Mouse (Mus musculus): ENCODE measurements around the gene Tpr.

Tpr gene

DNA sequence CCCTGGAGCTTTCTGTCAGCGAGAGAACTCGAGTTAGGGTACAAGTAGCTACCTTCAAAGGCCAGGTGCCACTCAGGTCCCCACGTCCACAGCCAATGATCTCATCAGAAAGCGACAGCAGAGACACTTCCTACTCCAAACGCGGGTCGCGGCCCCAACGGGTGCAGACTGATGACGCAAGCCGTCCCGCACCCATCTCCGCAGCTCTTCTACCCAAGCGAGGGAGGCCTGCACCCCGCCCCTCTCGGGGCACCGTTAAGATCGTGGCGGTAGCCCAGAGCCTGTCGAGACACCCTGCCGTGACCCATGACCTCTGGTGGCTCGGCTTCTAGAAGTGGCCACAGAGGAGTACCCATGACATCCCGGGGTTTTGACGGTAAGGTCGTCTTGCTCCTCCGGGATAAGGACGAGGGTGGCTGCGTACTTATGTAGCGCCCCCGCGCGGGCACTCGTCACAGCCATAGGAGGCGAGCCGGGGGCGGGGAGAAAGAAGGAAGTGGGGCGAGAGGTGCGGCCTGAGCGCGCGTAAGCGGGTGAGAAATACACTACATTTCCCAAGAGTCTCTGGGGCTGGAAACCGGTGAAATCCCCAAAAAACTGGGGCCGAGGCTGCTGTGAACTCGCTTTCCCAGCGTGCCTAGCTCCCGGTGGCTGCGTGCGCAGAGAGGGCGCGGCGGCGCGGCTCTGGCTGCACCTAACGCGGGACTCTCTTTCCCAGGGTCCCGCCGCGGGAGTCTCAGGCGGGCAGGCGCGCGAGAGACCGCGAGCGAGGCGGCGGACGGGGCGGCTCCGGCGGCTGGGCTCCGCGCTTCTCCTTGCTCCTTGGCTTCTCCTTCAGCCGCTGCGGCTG is at the start of gene Tpr, which contains the start of gene Odr4:
TSS of gene Tpr (plus strand) at position 201 of the 850 bp plus-strand sequence.
TSS of gene Odr4 (minus strand) at position 443 of the 850 bp plus-strand sequence.
- DNase-seq = peak; percentile 98

DNA sequence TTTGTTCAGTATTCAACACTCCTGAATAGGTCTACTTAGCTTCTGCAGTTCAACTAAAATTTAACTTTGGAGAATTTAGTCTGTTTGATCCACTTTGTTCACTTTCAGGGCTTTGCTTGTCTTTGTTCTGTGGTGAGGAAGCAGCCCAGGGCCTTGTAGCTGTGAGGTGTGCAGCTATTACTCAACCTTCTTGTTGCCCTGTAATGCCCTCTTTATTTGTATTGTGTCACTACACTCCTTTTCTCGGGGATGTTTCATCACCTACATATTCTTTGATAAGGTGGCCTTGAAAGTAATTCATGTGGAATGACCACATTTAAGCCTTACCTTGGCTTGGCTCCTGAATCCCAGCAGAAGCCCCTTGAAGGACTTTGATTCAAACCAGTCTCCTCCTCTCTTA is 31.8 kb upstream of the Tpr start:
- DNase-seq = no peak

DNA sequence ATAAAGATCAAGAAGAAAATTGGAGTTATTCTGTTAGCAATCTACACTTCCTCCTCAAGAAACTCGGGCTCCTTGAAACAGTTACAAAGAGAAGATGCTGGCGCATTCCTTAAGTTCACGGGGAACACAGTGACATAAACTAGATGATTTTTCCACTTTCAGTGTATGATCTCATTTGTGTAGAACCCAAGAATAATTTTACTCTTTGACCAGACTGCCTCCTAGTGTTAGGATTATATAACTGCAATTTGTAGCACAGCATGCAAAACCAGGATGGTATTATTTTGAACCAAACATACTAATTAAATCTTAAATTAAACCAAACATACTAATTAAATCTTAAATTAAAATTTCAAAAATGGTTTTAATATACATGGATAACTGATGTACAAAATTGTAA is 19.7 kb upstream of the Tpr start:
- no peak for DNase-seq

DNA sequence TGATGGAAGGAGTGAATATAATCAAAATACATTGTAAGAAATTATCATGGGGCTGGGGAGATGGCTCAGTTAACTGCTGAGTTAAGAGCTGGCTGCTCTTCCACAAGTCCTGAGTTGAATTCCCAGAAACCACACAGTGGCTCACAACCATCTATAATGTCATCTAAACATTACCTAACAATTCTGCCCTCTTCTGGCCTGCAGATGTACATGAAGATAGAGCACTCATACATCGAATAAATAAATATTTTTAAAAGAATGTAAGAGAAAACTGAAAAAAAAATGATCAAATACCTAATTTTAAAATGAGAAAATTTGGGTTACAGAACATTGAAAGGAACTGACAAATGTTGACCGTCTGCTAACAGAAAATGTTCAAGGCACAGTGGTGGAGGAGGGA is 18.4 kb upstream of the Tpr start:
- no peak for DNase-seq

DNA sequence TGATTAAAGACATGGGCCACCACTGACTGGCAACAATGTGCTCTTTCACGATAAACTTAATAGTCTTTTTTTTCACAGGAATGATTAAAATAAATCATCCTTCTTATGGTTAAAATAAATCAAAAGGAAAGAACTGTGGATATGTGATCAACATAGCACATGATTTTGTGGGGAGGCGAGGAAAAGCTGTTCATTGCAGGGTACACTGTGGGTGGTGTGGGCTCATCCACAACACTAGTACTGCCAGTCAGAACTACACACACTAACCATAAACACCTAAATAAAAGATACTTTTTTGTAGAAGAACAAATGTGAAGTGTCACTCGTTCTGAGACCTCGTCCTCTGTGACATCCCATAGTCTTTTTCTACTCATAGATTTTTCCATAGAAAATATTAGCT is 8.5 kb upstream of the Tpr start:
- DNase-seq = no peak

DNA sequence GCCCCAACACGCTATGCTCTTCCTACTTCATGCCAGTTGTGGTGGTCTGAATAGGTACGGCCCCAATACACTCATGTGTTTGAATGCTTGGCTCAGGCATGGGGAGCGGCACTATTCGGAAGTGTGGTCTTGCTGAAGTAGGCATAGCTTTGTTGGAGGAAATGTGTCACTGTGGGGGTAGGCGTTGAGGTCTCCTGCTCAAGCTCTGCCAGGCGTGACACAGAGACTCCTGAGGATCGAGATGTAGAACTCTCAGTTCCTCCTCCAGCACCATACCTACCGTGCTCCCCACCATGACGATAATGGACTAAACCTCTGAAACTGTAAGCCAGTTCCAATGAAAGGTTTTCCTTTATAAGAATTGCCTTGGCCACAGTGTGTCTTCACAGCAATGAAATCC is 5.1 kb upstream of the Tpr start:
- DNase-seq = no peak

DNA sequence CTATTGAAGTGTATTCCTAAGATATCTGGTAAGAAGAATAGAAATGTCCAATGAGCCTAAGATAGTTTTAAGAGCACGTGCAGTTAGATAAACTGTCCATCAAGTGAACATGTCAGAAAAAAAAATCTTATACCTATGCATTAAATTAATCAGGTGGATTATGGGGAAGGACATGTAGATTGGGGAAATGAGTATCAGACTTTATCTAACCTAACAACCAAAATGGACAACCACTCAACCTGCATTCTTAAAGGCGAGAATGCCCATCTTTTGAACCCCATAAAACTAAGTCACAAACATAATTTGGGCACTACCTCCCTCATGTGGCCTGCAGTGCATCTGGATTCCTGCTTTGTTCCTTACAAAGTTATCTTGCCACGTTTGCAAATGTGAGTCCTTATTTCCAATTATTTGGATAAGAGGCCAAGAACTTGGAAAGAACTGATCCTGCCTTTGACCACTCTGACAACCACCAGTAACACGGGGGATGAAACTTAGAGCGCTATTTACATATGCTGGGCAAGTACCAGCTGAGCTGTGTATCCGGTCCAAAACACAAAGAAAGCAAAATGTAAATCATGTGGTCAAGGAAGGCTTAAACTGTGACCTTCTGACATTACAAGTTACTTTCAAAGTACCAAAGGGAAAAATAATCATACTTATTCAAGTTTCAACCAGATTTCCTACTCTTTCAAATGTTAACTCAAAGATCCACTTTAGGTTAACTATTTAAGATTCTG is 3.1 kb upstream of the Tpr start:
- DNase-seq = no peak

DNA sequence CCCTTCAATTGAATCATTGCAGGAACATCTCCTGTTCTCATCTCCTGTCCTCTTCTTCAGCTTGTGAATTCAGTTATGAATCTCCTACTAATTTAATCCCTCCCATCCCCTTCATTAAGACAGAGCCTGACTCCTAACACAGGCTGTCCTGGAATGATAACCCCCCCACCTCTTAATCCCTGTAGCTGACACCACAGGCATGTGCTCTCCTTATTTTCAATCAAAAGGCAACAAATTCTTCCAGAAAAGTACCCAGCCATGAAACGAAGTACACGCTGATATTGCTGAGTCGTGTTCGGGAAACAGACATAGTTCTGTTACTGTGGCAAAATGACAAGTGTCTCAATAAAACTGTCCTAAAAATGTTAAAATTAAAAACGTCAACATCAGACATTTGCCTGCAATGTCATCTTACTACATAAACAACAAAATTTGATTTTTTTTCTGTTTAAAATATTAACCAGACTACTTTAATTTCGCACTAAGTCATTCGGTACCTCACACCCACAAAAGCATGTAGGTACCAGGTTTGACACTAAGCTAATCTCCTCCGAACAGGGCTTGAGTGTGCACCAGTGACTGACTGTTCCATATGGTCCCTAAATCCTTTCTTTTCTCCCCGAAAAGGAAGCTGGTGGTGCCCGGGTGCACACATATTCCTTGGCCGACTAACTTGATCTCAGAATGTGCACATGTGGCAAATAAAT is 554 bp upstream of the Tpr start:
- DNase-seq = no peak

DNA sequence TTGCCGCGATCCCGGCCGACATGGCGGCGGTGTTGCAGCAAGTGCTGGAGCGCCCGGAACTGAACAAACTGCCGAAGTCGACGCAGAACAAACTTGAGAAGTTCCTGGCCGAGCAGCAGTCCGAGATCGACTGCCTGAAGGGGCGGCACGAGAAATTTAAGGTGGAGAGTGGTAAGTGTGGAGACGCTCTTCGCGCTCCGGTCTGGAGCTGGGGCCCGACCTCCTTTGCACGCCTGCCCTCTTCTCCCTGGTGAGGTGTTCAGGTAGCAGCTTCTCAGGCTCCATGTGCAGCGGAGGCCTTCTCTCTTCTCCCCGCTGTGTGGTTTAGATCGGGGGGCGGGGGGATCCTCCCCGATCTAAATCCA is 832 bp downstream of the Tpr start:
- DNase-seq = no peak

DNA sequence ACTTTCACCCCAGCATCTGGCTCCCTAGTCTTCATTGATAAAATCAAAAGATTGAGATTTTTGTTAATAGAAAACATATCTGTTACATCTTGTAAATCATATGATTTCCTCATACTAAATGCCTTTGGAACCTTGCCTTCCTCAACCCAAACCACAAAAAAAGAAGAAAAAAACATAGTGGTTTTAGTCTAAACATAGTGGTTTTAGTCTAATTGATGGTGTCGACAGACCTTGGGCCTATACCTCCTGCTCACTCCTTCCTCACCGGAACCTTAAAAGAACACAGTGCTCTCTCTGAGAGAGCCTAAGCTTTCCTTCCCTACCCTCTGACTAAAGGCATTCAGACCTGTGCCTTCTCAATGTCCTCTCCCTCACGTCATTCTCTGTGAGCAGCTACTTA is 3.4 kb downstream of the Tpr start:
- DNase-seq = no peak

DNA sequence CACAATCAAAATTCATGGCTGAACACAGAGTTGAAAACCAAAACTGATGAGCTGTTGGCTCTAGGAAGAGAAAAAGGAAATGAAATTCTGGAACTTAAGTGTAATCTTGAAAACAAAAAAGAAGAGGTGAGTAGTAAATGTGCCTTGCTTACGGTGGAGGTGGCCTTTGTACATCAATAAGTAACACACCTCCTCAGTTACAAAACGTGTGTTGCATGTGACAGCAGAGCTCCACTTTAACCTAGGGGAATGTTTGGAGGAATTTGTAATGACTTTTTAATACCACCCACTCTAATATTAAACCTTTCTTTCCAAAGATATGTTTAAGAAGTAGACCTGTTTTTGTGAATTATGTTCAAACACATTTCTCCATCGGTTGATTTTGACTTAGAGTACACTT is 11.3 kb downstream of the Tpr start:
- DNase-seq = no peak

DNA sequence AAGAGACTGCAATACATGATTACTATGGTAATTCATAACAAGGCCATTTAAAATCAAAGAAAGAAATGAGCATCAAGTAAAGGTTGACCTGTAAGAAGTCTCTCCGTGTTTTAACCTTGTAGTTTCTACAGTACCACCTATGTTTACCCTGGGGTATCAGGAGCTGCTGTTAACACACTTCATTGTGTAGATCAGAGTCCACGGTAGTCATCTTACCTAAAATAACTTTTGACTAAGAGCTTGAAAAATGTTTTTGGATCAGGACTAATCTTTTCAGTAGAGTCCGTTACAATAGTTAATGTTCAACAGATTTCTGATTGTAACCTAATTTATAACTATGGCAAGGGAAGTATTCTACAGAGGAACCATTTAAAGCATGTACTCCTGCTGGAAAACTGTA is 11.9 kb downstream of the Tpr start:
- DNase-seq = no peak

DNA sequence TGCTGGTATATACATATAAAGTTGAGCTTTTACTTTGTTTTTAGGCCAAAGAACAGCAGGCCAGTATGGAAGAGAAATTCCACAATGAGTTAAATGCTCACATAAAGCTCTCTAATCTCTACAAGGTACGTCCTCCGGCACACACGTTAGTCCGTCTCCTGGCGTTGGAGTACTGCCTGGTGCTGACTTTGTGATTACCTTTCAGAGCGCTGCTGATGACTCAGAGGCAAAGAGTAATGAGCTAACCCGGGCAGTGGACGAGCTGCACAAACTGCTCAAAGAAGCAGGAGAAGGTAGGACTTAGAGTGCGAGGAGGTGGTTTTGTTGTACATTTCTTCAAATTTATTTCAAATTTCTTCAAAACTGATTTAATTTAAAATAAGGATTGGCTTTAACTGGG is 14.6 kb downstream of the Tpr start:
- no peak for DNase-seq

DNA sequence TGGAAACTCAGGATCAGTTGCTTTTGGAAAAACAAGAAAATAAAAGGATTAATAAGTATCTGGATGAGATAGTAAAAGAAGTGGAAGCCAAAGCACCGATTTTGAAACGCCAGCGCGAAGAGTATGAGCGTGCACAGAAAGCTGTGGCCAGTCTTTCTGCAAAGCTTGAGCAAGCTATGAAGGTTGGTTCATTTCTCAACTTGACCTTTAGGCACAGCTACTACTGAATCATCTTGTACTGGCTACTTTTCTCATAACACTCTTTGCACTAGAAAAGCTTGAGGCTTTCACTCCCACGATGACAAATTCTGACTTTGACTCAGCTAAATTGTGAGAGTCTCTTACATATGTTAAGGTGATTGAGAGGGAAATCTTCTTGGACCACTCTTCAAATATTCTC is 17.4 kb downstream of the Tpr start:
- no peak for DNase-seq

DNA sequence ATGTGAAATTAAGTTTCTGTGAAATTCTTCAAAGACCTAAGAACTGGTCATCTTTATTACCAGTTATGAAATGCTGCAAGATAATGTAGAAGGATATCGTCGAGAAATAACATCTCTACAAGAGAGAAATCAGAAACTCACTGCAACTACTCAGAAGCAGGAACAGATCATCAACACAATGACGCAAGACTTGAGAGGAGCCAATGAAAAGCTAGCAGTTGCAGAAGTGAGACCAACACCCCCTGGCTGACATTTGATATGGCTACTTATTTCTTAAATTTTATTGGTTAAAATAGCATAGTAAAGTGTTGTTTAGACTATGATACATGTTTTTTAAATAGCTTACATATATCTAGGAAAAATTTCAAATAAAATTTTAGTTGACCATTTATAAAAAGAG is 23.4 kb downstream of the Tpr start:
- no peak for DNase-seq

DNA sequence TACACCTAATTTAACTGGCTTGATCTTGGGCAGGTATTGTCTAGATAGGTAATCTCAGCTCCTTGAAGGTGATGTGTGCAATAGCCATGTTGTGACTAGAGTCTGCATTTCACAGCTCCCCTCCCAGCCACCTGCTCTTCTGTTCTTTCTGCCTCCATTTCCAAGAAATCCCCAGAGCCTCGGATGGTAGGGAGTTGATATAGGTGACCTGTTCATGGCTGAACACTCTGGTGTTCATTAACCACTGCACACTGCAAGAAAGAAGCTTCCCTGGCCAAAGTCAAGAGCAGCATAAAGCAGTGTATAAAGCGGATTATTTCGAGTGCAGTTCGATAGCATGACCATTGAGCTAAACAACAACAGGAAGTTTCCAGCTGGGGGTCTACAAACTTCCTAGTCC is 25.8 kb downstream of the Tpr start:
- DNase-seq = no peak

DNA sequence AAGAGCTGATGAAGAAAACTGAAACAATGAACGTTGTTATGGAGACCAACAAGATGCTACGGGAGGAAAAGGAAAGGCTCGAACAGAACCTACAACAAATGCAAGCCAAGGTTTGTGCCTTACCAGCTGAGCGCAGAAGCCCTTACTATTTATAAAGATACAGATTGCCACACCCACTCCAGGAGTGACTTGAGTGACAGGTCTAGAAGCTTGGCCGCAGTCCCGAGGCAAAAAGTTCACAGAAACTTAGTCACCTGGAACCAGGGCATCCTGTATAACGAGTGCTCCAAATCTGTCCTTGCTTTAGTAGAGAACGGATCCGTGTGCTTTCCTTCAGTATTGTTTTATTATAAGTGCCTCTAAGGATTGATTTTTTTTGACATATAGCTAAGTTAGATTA is 33.0 kb downstream of the Tpr start:
- no peak for DNase-seq

DNA sequence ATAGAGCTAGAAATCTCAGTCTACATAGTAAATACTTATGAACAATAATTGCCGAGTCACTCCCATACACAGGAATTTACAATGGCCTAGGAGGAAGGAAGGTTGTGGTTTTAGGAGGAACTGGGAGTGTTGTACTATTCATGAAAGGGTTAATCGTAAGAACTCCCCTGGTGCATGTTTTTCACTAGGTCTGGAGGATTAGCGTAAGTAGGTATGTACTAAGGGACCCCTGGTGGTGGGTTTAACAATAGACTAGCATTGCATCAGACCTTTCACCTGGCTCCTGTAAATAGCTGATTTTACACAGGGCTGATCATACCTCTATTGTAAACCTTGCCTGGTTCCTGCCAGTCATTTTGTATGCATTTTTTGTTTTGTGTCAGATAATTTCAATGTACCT is 33.6 kb downstream of the Tpr start:
- DNase-seq = no peak

DNA sequence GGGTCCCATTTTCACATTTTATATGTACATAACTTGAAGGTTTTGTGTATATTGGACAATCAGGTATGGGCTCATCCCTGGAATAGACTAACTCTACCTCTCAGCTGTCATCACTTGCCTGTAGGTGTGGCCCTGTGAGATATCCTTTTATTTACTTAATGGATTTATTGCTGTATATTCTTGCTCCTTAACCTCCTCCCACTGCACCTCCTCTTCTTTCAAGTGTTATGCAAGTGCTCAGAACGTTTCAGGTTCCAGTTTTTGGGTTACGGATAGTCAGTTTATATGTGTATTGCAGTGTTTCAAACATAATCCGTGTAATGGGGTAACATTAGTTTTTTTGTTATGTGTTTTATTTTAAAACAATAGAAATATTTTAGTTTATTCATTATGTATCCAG is 46.0 kb downstream of the Tpr start:
- no peak for DNase-seq

DNA sequence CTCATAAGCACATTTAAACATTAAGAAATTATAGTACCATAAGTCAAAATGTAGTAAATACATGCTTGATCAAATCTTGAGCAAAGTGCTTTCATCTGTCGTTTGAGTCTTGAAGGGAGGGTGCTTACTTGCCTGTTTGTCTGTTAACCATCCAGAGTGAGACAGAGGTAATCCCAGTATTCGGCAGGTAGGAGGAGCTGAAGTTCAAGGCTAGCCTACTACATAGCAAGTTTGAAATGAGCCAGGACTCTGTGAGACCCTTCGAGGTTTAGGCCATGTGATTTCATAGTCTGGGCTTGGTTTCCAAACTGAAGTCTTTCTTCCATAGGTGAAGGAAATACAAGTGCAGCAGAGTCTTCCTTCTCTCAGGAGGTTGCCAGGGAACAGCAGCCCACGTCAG is 49.1 kb downstream of the Tpr start:
- DNase-seq = no peak

DNA sequence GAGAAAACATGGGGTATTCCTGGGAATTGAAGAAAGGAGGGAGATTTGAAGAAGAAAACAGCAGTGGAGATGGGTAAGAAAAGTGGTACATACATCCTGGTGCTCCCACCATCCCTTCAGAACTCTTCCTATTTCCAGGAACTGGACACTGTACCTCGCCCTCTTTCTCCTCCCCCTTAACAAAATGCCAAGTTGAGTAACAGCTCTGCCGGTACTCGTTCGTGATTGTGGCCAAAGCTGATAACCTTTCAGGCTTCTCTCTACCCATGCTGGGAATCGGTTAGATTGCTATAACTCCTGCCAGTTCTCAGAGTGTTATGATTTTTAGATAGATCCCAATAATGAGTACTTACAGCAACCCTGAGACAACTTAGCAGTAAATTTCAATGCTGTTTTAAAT is 66.3 kb downstream of the Tpr start:
- no peak for DNase-seq

DNA sequence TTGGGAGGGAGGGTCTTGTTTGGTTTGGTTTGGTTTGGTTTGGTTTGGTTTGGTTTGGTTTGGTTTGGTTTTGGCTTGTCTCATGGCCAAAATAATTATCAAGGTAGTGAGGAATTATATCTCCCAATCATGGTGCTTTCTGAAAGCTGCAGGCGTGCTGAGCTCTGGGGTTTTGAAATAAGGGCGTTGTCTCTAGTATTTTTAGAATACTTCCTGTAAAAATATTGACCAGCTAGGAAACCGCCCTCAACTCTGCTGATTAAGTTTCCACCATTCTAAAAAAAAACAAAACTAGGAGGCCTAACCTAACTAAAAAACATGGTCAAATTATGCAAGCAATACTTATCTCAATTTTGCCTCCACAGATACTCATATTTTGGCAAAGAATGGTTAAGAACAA is 67.0 kb downstream of the Tpr start:
- DNase-seq = no peak

DNA sequence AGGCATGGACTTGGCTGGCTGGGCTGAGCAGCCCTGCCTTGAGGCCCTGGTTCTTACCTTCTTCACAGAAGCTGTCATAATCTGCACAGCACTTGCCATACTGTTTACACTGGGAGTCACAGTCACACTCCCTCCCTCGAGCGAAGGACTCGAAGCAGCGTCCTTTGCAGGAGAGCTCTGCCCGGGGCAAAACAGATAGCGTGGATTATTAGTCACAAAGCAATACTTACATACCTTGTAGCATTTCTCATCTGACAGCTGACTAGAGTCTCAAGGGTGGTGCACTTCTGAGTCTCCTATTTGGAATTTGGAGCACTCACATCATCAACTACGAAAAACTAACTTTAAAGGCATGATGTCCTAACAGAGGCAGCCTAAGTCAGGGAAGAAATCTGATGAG is 68.0 kb downstream of the Tpr start:
- DNase-seq = no peak

DNA sequence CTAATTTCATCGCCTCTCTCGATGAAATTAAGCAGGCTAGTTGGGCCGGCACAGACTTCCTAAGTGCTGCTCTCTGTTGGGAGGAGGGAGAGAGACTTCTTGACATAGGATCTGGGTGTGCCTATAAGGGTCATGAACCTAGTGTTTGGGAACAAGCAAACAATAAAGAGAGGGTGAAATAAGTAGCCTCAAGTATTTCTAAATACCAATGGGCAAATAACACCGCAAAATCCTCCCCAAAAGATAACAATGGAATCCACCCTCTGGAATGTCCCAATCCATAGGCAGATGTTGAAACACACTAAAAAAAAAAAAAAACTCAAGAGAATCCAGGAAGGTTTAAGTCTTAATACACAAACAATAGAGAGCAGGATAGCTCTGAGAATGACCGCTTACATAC is 70.4 kb downstream of the Tpr start:
- no peak for DNase-seq

All from thymus, postnatal 25 days (tissue).